Mouse (Mus musculus): ENCODE results near the gene Gpbar1.

Gene Gpbar1

GRCm38 (mm10) chr1:74278538-74278937 lies at the start of gene Gpbar1:
Gpbar1 (plus strand) TSS chr1:74278550.
- no peak for DNase-seq (ENCODE audit: low spot score in 2 of 2)

GRCm38 (mm10) chr1:74229942-74230341 lies 48.4 kb upstream of the Gpbar1 start:
- DNase-seq (ENCODE audit: low spot score in 2 of 2) = no peak

GRCm38 (mm10) chr1:74230992-74231391 lies 47.4 kb upstream of the Gpbar1 start:
- no peak for DNase-seq (ENCODE audit: low spot score in 2 of 2)

DNA sequence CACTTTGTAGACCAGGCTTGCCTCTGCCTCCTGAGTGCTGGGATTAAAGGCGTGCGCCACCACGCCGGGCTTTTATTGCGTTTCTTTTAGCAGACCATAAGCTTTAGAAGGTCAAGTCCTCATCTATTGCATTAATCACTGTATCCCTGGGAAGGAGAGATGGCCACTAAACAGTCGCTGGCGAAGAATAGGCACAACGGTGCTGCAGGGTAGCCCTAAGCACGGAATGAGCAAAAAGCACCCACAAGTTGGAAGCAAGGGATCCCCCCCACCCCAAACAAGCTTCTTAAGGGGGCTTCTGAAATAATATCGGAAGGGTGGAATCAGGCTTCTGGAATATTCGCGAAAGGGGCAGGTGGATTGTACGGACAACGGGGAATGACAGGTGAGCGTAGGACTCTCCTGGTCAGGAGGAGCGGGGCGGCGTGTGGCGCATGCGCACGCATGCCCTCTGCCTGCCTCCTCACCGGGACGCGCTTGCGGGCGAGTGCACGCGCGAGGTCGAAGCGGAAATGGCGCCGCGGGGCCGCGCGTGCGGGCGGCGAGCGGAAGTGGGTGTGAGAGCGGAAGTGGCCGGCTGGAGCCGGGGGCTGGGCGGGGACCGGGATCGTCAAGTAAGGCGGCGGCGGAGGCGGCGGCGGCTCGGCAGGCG lies 42.3 kb upstream of the Gpbar1 start, which contains the start of gene Arpc2:
Gene Arpc2 (plus strand): TSS at position 147 of the 652 bp plus-strand sequence.
- peak; percentile 96 to 98 for DNase-seq (ENCODE audit: low spot score in 2 of 2)

DNA sequence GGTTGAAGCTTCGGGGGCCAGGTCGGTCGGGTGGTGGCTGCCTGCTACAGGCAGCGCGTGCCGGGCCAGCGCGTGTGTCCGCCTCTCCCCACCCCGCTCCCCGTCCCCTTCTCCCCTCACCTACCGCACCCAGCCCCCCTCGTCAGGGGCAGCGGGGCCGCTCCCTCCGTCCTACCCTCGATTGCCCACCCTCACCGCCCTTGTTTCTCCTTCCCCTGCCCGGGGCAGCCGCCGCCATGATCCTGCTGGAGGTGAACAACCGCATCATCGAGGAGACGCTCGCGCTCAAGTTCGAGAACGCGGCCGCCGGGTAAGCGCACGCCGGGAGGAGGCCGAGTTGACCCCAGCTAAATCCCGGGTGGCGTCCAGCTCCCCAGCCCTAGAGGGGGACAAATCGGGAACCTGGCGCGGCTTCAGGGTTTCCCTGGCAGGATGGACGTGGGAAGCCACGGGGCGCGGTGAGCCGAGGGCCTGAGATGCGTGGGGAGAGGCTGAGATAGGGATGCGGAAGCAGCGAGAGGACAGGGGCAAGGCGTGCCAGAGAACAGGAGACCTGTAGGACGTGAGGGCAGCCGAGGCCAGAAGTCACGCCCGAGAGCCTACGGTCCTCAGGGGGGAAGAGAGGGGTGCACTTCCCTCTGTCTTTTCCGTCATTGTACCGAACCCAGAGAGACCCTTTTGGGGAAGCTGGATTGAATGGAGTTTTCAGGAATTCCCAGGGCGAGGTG lies 41.6 kb upstream of the Gpbar1 start:
- peak; percentile 56 to 65 for DNase-seq (ENCODE audit: low spot score in 2 of 2)

DNA sequence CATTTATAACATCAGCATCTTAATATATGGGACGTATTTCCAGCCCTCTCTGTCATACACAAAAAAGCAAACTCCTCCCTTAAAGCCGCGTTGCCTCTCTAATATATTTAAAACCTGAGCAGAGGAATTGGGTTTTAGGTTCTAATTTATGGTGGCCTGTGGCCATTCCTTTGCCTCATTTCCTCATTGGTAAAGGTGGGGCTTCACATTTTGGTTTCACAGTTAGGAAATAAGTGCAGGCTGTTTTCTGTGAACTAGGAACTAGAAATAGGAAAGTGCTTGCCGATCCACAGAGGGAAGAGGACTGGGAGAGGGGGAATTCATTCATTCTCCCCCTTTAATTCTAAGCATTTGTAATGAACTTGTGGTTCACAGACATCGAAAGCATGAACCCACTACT lies 40.7 kb upstream of the Gpbar1 start:
- no peak for DNase-seq (ENCODE audit: low spot score in 2 of 2)

- no peak for DNase-seq (ENCODE audit: low spot score in 2 of 2)
These were observed 40.2 kb upstream of the Gpbar1 start for GRCm38 (mm10) chr1:74238136-74238535.

DNA sequence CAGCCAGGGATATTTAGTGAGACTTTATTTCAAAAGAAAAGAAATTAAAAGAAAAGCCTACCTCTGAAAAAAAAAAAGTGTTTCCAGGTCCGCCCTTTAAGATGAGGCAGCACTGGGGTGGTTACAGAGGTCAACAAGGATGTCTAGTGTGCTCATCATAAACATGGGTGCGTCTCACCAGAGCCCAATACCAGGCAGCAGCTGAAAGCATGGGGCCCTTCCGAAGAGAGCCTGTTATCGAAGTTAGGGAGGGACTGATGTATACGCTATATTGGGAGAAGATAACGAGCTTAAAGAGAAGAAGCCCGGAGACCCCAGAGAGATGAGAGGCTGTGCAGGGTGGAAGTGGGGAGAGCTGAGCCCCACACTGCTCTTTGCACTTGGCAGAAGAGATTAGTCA lies 39.2 kb upstream of the Gpbar1 start:
- no peak for DNase-seq (ENCODE audit: low spot score in 2 of 2)

- DNase-seq (ENCODE audit: low spot score in 2 of 2) = no peak
These were observed 38.7 kb upstream of the Gpbar1 start for GRCm38 (mm10) chr1:74239618-74240017.

GRCm38 (mm10) chr1:74240311-74240710 lies 38.0 kb upstream of the Gpbar1 start:
- DNase-seq (ENCODE audit: low spot score in 2 of 2) = peak; percentile 80 to 86

DNA sequence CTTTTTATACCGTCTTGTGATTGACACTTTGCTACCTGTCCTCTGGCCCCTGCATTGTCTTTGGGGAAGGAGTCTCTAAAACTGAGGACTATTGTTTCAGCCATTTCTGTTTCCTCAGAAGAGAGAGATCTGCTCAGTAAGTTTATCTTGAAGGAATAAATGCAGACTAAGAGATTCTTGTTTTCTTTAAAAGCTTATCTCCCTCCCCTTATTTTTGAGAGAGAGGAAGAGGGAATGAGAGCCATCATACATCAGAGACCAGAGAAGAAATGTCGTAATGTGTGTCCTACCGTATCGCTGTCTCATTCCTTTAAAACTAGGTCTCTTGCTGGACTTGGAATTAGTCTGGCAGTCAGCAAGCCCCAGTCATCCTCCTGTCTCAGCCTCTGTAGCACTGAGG lies 37.5 kb upstream of the Gpbar1 start:
- no peak for DNase-seq (ENCODE audit: low spot score in 2 of 2)

GRCm38 (mm10) chr1:74245525-74245924 lies 32.8 kb upstream of the Gpbar1 start:
- DNase-seq (ENCODE audit: low spot score in 2 of 2) = no peak

GRCm38 (mm10) chr1:74248799-74249198 lies 29.6 kb upstream of the Gpbar1 start:
- DNase-seq (ENCODE audit: low spot score in 2 of 2) = peak in 1 of 2 experiments; percentile 43

- no peak for DNase-seq (ENCODE audit: low spot score in 2 of 2)
These were observed 28.9 kb upstream of the Gpbar1 start for GRCm38 (mm10) chr1:74249331-74249980.

GRCm38 (mm10) chr1:74250096-74250495 lies 28.3 kb upstream of the Gpbar1 start:
- DNase-seq (ENCODE audit: low spot score in 2 of 2) = no peak

DNA sequence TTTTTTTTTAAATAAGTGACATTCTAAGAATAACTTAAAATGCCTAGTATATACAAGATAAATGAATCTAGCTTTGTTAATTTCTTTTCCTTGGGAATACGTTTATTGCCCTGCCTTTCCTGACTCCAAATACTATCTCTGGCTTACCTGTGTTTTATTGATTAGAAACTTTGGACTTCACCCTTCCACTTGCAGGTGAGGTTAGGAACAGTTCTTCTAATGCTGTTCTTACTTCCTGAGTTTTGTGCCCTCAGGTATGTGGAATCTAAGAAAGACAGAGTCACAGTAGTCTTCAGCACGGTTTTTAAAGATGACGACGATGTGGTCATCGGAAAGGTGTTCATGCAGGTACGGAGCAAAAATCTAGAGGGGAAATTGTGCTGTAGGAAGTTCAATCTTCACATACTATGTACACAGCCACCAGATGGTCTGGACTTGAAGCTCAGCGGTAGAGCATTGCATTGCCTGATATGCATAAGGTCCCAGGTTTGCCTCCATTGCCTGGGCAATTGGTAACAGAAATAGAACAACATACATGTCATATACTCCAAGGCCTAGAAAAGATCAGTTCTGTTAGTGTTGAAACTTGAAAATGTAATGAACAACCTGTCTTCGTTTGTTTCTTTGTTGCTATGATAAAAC lies 22.5 kb upstream of the Gpbar1 start:
- no peak for DNase-seq (ENCODE audit: low spot score in 2 of 2)

DNA sequence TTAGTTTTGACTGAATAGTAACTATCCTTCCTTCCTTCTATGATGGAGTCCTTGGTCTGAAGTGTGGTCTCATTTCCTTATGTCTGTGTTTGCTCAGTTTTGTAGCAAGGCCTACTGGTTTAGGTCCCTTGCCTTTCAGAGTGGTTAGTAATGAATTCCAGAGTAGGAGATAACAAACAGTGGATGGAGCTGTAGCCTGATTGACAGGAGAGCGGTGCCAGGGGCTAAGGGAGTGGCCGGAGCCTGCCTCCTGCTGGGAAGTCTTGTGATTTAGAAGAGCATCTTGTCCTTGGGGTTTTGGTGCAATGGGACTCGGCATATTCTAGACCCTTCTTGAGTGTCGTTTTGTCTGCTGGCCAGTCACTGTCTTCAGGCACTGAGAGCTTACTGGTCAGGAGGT lies 21.6 kb upstream of the Gpbar1 start:
- no peak for DNase-seq (ENCODE audit: low spot score in 2 of 2)

DNA sequence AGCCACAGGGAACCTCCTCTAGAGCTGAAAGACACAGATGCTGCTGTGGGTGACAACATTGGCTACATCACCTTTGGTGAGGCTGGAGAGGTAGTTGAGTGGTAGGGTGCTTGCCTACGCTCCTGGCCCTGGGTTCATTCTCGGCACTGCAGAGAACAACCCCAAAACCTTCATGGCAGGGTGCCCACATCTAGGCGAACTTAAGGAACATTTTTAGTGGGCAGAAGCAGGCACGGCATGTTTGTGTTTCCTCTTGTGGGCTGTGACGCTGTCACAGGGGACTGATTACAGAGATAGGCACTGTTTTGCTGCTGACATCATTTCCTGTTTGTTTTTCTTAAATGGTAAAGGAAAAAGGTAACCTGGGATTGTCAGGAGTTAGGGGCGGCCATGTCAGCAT lies 15.8 kb upstream of the Gpbar1 start:
- no peak for DNase-seq (ENCODE audit: low spot score in 2 of 2)

DNA sequence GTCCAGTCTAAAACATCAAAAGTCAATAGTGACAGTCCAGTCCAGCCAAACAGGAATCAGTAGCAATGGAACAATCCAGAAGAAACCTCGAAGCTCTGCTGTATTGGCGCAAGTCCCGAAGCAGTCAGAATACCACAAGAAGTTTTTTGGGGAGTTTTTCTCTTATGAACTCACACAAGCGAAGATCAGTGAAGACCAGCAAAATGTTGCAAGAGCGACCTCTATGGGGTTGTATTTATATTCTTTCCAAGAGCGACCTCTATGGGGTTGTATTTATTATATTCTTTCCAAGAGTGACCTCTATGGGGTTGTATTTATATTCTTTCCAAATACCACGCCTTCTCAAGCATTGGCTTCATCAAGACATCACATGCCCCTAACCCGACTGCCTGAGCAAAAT lies 9.6 kb upstream of the Gpbar1 start:
- no peak for DNase-seq (ENCODE audit: low spot score in 2 of 2)

GRCm38 (mm10) chr1:74271659-74272058 lies 6.7 kb upstream of the Gpbar1 start:
- DNase-seq (ENCODE audit: low spot score in 2 of 2) = no peak

- no peak for DNase-seq (ENCODE audit: low spot score in 2 of 2)
These were observed 3.3 kb upstream of the Gpbar1 start for GRCm38 (mm10) chr1:74275015-74275414.

DNA sequence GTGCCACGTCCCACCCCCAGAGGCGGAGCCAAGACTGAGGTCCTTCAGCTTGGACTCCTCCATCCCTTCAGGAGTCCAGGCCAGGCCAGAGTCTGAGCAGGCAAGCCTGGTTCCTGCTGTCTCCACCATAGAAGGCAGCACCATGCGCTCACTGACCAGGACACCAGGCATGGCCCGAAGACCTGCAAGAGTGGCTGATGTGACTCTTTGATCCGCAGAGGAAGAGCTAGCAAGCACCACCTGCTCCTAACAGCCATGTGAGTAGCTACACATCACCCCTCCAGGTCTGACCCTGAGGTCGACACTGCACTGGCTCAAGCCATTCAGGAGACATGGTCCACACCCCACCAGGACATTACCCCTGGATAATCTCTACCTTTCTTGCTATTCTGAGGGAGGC lies 1.3 kb upstream of the Gpbar1 start:
- no peak for DNase-seq (ENCODE audit: low spot score in 2 of 2)
